25 mouse cellular contexts compared by ENCODE assay signal in genomic region chr7:143333604-143334003, GRCm38 (mm10).
A peak's percentile ranks its signal among the peaks of the same experiment; 100 is the strongest.
DNase-seq lines count a peak whose midpoint lies in the region; ATAC-seq lines count a peak whose summit lies in the region.
"Had no signal": no experiment of that assay in that cellular context is flagged by ENCODE, and none has a peak within 500 bp of the region (broad histone marks: within the 10 kb centered on the region; RNA-seq: fewer than 3 reads in every experiment).

No protein-coding gene starts in this region.

- no peaks in the 10 kb centered on the region for H3K36me3 ChIP-seq in kidney, embryonic 14.5 days (ENCODE audit: control insufficient read depth, insufficient read depth, low read length)
- H3K36me3 ChIP-seq in lung, embryonic 15.5 days = no peaks in the 10 kb centered on the region
- no peaks in the 10 kb centered on the region for H3K36me3 ChIP-seq in embryonic facial prominence, embryonic 13.5 days
- H3K36me3 ChIP-seq in stomach, embryonic 16.5 days (ENCODE audit: control insufficient read depth, insufficient read depth, low read length) = no peaks in the 10 kb centered on the region
- H3K36me3 ChIP-seq in hindbrain, embryonic 13.5 days = no peaks in the 10 kb centered on the region
- H3K36me3 ChIP-seq: forebrain, embryonic 10.5 days; G1E; hindbrain, embryonic 10.5 days; neural tube, embryonic 12.5 days had no signal

- H3K9me3 ChIP-seq in kidney, embryonic 14.5 days (ENCODE audit: control insufficient read depth, low read length) = no peaks in the 10 kb centered on the region
- H3K9me3 ChIP-seq in lung, embryonic 15.5 days = no peaks in the 10 kb centered on the region
- no peaks in the 10 kb centered on the region for H3K9me3 ChIP-seq in embryonic facial prominence, embryonic 13.5 days
- no peaks in the 10 kb centered on the region for H3K9me3 ChIP-seq in stomach, embryonic 16.5 days (replicated peaks; ENCODE audit: control insufficient read depth, low read length)
- H3K9me3 ChIP-seq in hindbrain, embryonic 13.5 days = 0 out of 2 replicates have a peak, but pooled peaks cover 4% of the 10 kb centered on the region
- H3K9me3 ChIP-seq: G1E had no signal

- H3K4me2 ChIP-seq in kidney, embryonic 14.5 days (replicated peaks; ENCODE audit: low read depth, low read length) = no peak overlapping the region
- H3K4me2 ChIP-seq in lung, embryonic 15.5 days = no peak overlapping the region; the same call in 1 of the 2 replicates
- H3K4me2 ChIP-seq in embryonic facial prominence, embryonic 13.5 days = no peak overlapping the region
- no peak overlapping the region for H3K4me2 ChIP-seq in stomach, embryonic 16.5 days (ENCODE audit: low read depth, low read length)
- H3K4me2 ChIP-seq in hindbrain, embryonic 13.5 days = no peak overlapping the region
- H3K4me2 ChIP-seq: neural tube, embryonic 12.5 days had no signal

- peak overlapping the region; percentile 68 for H3K27ac ChIP-seq in kidney, embryonic 14.5 days (ENCODE audit: low read depth, low read length)
- H3K27ac ChIP-seq in lung, embryonic 15.5 days = peak overlapping the region; percentile 74
- H3K27ac ChIP-seq in embryonic facial prominence, embryonic 13.5 days = peak overlapping the region; percentile 5; the same call in 1 of the 2 replicates
- 0 out of 2 replicates have a peak overlapping the region, but pooled peaks have one; percentile 19 for H3K27ac ChIP-seq in stomach, embryonic 16.5 days (ENCODE audit: low read length)
- H3K27ac ChIP-seq in hindbrain, embryonic 13.5 days = no peak overlapping the region
- H3K27ac ChIP-seq: forebrain, embryonic 10.5 days; hindbrain, postnatal 0 days; neural tube, embryonic 12.5 days had no signal

- no peaks in the 10 kb centered on the region for H3K27me3 ChIP-seq in kidney, embryonic 14.5 days (ENCODE audit: control insufficient read depth, insufficient read depth, low read length)
- H3K27me3 ChIP-seq in lung, embryonic 15.5 days = no peaks in the 10 kb centered on the region
- H3K27me3 ChIP-seq in embryonic facial prominence, embryonic 13.5 days = no peaks in the 10 kb centered on the region
- H3K27me3 ChIP-seq in stomach, embryonic 16.5 days (ENCODE audit: control insufficient read depth, insufficient read depth, low read length) = no peaks in the 10 kb centered on the region
- 0 out of 2 replicates have a peak, but pooled peaks cover 3% of the 10 kb centered on the region for H3K27me3 ChIP-seq in hindbrain, embryonic 13.5 days
- H3K27me3 ChIP-seq: Patski had no signal

- 21% methylated on average over 4 of the region's 4 CpGs for WGBS in kidney, embryonic 14.5 days
- 22% methylated on average over 4 of the region's 4 CpGs for WGBS in lung, embryonic 15.5 days
- WGBS in embryonic facial prominence, embryonic 13.5 days = 40% methylated on average over 4 of the region's 4 CpGs
- 42% methylated on average over 4 of the region's 4 CpGs for WGBS in stomach, embryonic 16.5 days
- 61% methylated on average over 4 of the region's 4 CpGs for WGBS in hindbrain, embryonic 13.5 days

- DNase-seq in kidney, adult 8-10 months = no peak
- no peak for DNase-seq in lung, adult 18-20 months
- DNase-seq: adrenal gland, postnatal 36 days; B cell, adult 2 months; cerebellum, adult 9-10 months; gastrocnemius, postnatal 14 days; heart, postnatal 10 days; kidney, adult 11 months; left cerebral cortex, postnatal 4 days; lung, postnatal 4 days; midbrain, embryonic 14.5 days; retina, postnatal 1 day; right cerebral cortex, postnatal 4 days had no signal

- H3K9ac ChIP-seq in kidney, embryonic 14.5 days (ENCODE audit: low read depth, low read length) = no peak overlapping the region
- H3K9ac ChIP-seq in lung, embryonic 15.5 days = no peak overlapping the region
- H3K9ac ChIP-seq in embryonic facial prominence, embryonic 13.5 days = no peak overlapping the region
- 0 out of 2 replicates have a peak overlapping the region, but pooled peaks have one; percentile 21 for H3K9ac ChIP-seq in stomach, embryonic 16.5 days (ENCODE audit: low read length)
- H3K9ac ChIP-seq in hindbrain, embryonic 13.5 days = no peak overlapping the region
- H3K9ac ChIP-seq: neural tube, embryonic 12.5 days had no signal

- H3K4me3 ChIP-seq in kidney, embryonic 14.5 days (ENCODE audit: low read length) = no peak overlapping the region
- H3K4me3 ChIP-seq in lung, embryonic 15.5 days = no peak overlapping the region
- no peak overlapping the region for H3K4me3 ChIP-seq in embryonic facial prominence, embryonic 13.5 days
- no peak overlapping the region for H3K4me3 ChIP-seq in stomach, embryonic 16.5 days (replicated peaks; ENCODE audit: low read length)
- no peak overlapping the region for H3K4me3 ChIP-seq in hindbrain, embryonic 13.5 days
- H3K4me3 ChIP-seq: forebrain, embryonic 10.5 days; hindbrain, embryonic 10.5 days; neural tube, embryonic 12.5 days had no signal

- ATAC-seq in kidney, embryonic 14.5 days (ENCODE audit: low FRiP score, low TSS enrichment) = peak; percentile 61
- ATAC-seq in lung, embryonic 15.5 days (ENCODE audit: borderline replicate concordance, extremely low read depth, low FRiP score, low TSS enrichment) = no peak
- ATAC-seq in embryonic facial prominence, embryonic 13.5 days (ENCODE audit: insufficient number of reproducible peaks, insufficient read depth, low FRiP score, low TSS enrichment, low read depth) = no peak
- ATAC-seq in stomach, embryonic 16.5 days (ENCODE audit: insufficient read depth, low FRiP score) = no peak
- no peak for ATAC-seq in hindbrain, embryonic 13.5 days (ENCODE audit: low FRiP score)
- ATAC-seq: forebrain, embryonic 16.5 days; hindbrain, postnatal 0 days; Patski had no signal

- H3K4me1 ChIP-seq in kidney, embryonic 14.5 days (ENCODE audit: control insufficient read depth, insufficient read depth, low read length) = peaks cover 11% of the 10 kb centered on the region
- peaks cover 22% of the 10 kb centered on the region for H3K4me1 ChIP-seq in lung, embryonic 15.5 days
- H3K4me1 ChIP-seq in embryonic facial prominence, embryonic 13.5 days = peaks cover 21% of the 10 kb centered on the region
- H3K4me1 ChIP-seq in stomach, embryonic 16.5 days (ENCODE audit: control insufficient read depth, insufficient read depth, low read length) = peaks cover 10% of the 10 kb centered on the region
- peaks cover 14% of the 10 kb centered on the region for H3K4me1 ChIP-seq in hindbrain, embryonic 13.5 days (replicated peaks)
